Mouse (Mus musculus) embryonic facial prominence, embryonic 15.5 days (tissue): ENCODE data around the gene Tas1r3. TPM values are rescaled to one million over a fixed set of nuclear protein-coding genes. Genes with fewer than 3 reads are reported as not detected.
A peak's percentile ranks its signal among the peaks of the same experiment; 100 is the strongest.

ENCODE experiments used
- ATAC-seq: fragments of 200-750 bp; cut with Nextera tagmentation; 2 replicates; pipeline ENCODE4 v1.8.0; 2017; ENCODE audit warnings: low read depth, moderate TSS enrichment; ENCODE audit not compliant: insufficient number of reproducible peaks, low FRiP score, low TSS enrichment
- H3K27ac ChIP-seq: fragments of 300-500 bp; sonication (generic); replicated peaks from 2 replicates; pipeline ENCODE4 v1.5.1; 2015; ENCODE audit warnings: mild to moderate bottlenecking, inconsistent platforms
- H3K27me3 ChIP-seq: fragments of 300-500 bp; sonication (generic); 2 replicates; pipeline ENCODE4 v1.6.1; 2015; ENCODE audit warnings: inconsistent platforms
- H3K36me3 ChIP-seq: fragments of 300-500 bp; sonication (generic); 2 replicates; pipeline ENCODE4 v1.6.1; 2015; ENCODE audit warnings: mild to moderate bottlenecking, inconsistent platforms
- H3K4me1 ChIP-seq: fragments of 300-500 bp; sonication (generic); 2 replicates; pipeline ENCODE4 v1.6.1; 2015; ENCODE audit warnings: inconsistent platforms
- H3K4me2 ChIP-seq: fragments of 300-500 bp; sonication (generic); replicated peaks from 2 replicates; pipeline ENCODE4 v1.6.1; 2015; ENCODE audit warnings: mild to moderate bottlenecking, inconsistent platforms
- H3K4me3 ChIP-seq: fragments of 300-500 bp; sonication (generic); replicated peaks from 2 replicates; pipeline ENCODE4 v1.5.1; 2015; ENCODE audit warnings: mild to moderate bottlenecking, inconsistent platforms
- H3K9ac ChIP-seq: fragments of 300-500 bp; sonication (generic); 2 replicates; pipeline ENCODE4 v1.6.1; 2015; ENCODE audit warnings: inconsistent platforms
- H3K9me3 ChIP-seq: fragments of 300-500 bp; sonication (generic); replicated peaks from 2 replicates; pipeline ENCODE4 v1.6.1; 2016; ENCODE audit warnings: inconsistent platforms
- WGBS: fragments of 180-500 bp; shearing (Covaris S2); methylation state at CpG from one replicate; pipeline ENCODE4 v1.1.7; 2015; 5-methylcytosine and 5-hydroxymethylcytosine counted together
- polyA plus RNA-seq: library from polyadenylated mRNA; unstranded; fragments of >200 nt; fragmentation: Nextera tagmentation; extraction: Ambion mirVana; gene quantifications from 2 replicates; pipeline ENCODE4 v1.2.1, GENCODE M21; 2015

Tas1r3 gene
- polyA plus RNA-seq, 1 experiment from 2014 or later, result 0.48 TPM

DNA sequence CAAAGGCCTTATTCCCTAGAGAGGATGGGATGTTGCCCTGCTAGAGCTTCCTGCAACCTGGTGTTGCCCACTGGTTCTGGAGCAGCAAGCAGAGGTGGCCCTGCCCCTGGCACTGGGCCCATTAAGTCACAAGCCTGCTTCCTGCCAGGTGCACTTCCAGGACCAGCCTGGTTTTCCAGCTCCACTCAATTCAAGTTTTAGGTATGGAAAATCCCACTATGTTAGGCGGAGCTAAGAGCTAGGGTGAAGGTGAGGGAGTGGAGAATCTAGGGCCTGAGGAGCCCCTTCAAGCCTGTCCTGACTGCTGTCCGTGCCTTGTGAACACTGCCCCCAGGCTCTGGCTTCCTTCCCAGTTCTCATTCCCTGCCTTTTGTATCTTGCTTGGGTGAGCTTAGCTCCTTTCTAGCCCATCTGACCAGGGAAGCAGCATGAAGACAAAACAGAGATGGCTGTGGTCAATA lies 11.2 kb downstream of the Tas1r3 start:
- H3K27me3 ChIP-seq, result no peaks in the 10 kb centered on the region
- H3K9ac ChIP-seq, result no peak overlapping the region
- no peaks in the 10 kb centered on the region for H3K9me3 ChIP-seq
- no peak overlapping the region for H3K27ac ChIP-seq
- H3K4me2 ChIP-seq, result no peak overlapping the region
- ATAC-seq, result no peak
- peaks cover 26% of the 10 kb centered on the region for H3K4me1 ChIP-seq
- 57% methylated on average over 2 of the region's 2 CpGs for WGBS
- peaks cover 33% of the 10 kb centered on the region for H3K36me3 ChIP-seq
- no peak overlapping the region for H3K4me3 ChIP-seq

DNA sequence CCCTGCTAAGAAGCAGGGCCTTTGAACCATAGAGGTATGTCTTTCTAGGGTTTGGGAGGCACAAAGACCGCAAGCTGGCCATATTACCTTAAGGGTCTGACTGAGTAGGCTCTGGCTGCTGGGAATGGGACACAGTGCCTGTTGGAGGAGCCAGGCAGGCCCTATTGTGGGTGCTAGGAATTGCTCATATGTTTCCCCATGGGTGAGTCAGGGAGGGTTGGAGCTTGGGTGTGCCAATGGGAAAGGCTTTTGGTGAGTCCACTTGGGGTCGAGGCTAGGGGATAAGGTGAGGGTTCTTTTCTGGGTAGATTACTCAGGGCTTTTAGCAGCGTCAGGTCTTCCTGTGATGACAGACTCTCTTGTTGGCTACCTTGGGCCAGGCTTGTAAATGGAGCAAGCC lies 11.8 kb downstream of the Tas1r3 start:
- no peak for ATAC-seq

DNA sequence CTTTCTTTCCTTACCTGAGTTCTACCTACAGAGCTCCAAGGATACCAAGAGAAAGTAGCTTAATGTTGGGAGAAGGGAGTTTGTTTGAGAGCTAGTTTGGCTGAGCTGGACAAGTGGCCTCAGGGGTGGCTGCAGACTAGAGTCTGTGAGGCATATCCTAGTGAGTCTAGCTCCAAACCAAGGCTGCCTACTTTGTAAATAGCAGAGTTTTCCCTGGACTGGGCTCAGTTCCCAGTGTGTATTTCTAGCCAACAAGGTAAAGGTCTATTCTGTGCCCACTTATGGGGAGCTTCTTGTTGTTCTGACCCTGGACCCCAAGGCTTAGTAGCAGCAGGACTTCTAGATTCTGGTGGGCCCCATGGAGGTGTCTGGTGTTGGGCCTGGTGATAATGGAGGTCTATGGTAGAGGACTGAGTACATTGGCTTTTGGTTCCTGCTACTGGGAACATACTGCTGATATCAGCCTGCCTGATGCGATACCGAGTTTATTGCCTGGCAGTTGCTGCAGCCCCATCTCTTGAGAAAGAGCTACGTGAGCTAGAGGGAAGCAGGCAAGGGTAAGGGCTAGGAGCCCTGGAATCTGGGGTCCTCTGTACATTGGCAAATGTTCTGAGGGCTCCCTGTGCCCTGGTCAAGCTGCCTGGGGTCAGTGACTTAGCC lies 13.2 kb downstream of the Tas1r3 start:
- WGBS, result 93% methylated on average over 3 of the region's 3 CpGs

More for the DNA sequence above, 11.8 kb downstream of the Tas1r3 start:
- 88% methylated on average over 3 of the region's 3 CpGs for WGBS
- H3K9me3 ChIP-seq, result no peaks in the 10 kb centered on the region
- H3K36me3 ChIP-seq, result peaks cover 29% of the 10 kb centered on the region
- H3K4me1 ChIP-seq, result peaks cover 32% of the 10 kb centered on the region
- no peak overlapping the region for H3K4me2 ChIP-seq
- no peak overlapping the region for H3K4me3 ChIP-seq
- no peaks in the 10 kb centered on the region for H3K27me3 ChIP-seq
- no peak overlapping the region for H3K9ac ChIP-seq
- H3K27ac ChIP-seq, result no peak overlapping the region

DNA sequence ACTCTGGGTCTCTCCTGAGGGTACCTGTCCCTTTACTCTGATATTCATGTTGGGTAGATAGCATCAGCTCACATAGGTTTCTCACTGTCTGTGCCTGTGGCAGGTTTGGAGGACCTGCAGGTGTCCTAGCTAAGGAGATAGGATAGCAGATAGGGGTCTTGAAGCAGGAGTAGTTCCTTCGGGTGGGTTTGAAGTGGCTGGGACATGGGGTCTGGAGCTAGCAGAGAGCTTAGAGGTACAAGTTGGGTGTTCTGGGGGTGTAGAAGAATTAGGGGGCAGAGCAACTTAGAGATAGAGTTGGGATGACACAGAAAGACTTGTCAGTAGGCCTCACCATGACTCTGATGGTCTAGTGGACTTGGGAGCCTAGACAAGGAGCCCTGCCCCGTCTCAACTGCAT lies 13.8 kb downstream of the Tas1r3 start:
- Histone ChIP-seq H3K4me1 (peaks cover 32% of the 10 kb centered on the region), H3K36me3 (peaks cover 9% of the 10 kb centered on the region), H3K4me2 (no peak overlapping the region), H3K27me3 (no peaks in the 10 kb centered on the region), H3K27ac (no peak overlapping the region), H3K9ac (no peak overlapping the region), H3K4me3 (no peak overlapping the region), H3K9me3 (no peaks in the 10 kb centered on the region)
- ATAC-seq, result no peak
- 87% methylated on average over 2 of the region's 2 CpGs for WGBS

More for the DNA sequence above, 13.2 kb downstream of the Tas1r3 start:
- H3K36me3 ChIP-seq, result peaks cover 15% of the 10 kb centered on the region
- ATAC-seq, result no peak
- H3K9ac ChIP-seq, result no peak overlapping the region
- H3K4me1 ChIP-seq, result peaks cover 32% of the 10 kb centered on the region
- no peak overlapping the region for H3K27ac ChIP-seq
- H3K27me3 ChIP-seq, result no peaks in the 10 kb centered on the region
- H3K4me3 ChIP-seq, result no peak overlapping the region
- H3K9me3 ChIP-seq, result no peaks in the 10 kb centered on the region
- no peak overlapping the region for H3K4me2 ChIP-seq

DNA sequence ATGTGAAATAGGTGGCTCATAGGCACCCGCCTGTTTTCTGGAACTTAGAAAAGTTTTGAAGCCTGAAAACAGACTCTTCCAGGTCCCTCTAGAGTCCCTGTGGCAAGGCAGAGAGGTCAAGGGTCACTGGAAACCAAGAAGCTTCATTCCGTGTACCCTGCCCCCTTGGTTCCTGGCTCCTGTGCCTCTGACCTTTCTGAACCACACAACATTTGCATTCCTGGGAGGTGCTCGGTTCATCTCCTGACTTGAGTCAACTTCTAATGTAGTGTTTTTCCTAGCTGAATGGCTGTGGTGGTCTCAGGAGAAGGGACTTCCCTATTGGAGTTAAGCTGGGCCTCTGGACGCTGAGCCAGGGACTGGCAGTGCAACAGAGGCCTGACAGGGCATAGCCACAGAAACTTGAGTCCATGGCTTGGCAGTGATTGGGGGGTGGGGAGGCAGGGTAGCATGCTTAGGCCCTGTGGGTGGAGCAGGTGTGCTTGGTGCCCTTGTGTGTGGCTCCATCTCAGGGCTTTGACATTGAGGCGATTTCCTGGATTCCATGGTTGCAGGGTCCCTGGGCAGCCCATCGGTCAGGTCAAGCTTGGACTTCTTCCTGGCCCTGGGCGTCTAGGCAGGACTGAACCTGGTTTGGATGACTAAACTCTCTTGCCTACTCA lies 14.6 kb downstream of the Tas1r3 start:
- H3K9ac ChIP-seq, result peak overlapping the region; percentile 84; the same call in 1 of the 2 replicates
- H3K4me1 ChIP-seq, result peaks cover 32% of the 10 kb centered on the region
- H3K36me3 ChIP-seq, result peaks cover 10% of the 10 kb centered on the region
- H3K9me3 ChIP-seq, result no peaks in the 10 kb centered on the region
- H3K4me3 ChIP-seq, result peak overlapping the region; percentile 84
- 58% methylated on average over 7 of the region's 7 CpGs for WGBS
- peak overlapping the region; percentile 93 for H3K4me2 ChIP-seq
- H3K27ac ChIP-seq, result no peak overlapping the region
- ATAC-seq, result no peak
- H3K27me3 ChIP-seq, result no peaks in the 10 kb centered on the region

DNA sequence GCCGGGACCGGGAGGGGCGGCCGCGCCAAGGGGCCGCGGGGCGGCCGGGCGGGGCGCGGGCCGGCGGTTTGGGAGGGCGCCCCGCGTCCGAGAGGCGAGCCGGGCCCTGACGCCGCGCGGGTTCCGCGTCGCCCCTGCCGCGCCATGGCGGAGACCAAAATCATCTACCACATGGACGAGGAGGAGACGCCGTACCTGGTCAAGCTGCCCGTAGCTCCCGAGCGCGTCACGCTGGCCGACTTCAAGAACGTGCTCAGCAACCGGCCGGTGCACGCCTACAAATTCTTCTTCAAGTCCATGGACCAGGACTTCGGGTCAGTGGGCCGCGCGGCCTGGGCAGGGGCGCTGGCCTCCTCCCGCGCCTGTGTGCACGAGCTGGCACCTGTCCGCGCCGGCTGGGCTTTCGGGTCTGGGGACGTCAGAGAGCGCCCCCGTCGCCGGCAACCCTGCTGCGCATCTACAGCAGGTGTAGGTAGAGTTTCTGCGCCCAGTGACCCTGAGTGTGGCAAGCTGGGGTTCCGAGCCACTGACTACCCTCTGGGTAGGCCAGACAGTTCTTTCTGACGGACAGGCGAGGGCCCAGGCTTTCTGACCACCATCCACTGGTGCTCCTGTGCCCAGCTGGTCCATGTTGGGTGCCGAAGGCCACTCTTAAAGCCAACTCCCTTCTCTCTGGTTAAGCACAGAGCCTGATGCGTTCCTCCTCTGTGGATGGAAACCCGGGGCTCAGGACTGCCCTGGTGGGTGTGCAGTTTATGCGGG lies 15.4 kb downstream of the Tas1r3 start:
- no peaks in the 10 kb centered on the region for H3K27me3 ChIP-seq
- H3K9ac ChIP-seq, result peak overlapping the region; percentile 84
- peaks cover 12% of the 10 kb centered on the region for H3K36me3 ChIP-seq
- peak overlapping the region; percentile 93 for H3K4me2 ChIP-seq
- 1% methylated on average over 62 of the region's 69 CpGs for WGBS
- peaks cover 32% of the 10 kb centered on the region for H3K4me1 ChIP-seq
- ATAC-seq, result peak; percentile 5; the same call in 1 of the 2 replicates
- H3K4me3 ChIP-seq, result peak overlapping the region; percentile 84
- no peaks in the 10 kb centered on the region for H3K9me3 ChIP-seq
- peak overlapping the region; percentile 48 for H3K27ac ChIP-seq

DNA sequence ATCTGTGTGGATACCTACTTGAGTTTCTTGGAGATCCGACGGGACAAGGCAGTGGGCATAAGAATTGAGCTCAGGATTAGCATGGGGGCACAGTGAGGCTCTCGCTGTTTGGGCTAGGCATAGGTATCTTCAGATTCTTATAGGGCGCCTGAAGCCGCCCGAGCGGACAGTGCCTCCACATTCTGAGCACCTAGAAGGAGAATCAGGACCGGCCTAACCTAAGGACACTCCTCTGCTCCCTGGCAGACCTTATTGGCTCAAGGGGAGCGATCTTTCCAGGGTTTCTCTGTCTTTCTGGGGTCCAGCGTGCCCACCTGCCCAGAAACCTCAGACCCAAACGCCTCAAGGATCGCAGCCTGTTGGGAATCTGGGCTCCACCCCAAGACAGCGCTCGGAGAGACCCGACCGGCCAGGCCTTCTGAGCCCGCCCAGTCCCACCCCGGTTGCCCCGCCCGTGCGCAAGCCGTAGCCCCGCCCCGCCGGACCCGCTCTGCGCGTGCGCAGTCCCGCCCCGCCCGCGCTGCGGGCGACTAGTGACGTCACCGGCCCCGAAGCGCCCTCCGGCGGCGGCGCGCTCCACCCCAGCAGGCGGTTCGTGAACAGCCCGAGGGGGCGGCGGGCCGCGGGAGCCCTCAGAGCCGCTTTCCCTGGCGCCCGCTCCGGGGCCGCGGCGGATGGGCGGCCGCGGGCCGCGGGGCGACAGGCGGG lies 16.1 kb downstream of the Tas1r3 start, which contains the start of gene Dvl1:
Gene Dvl1, plus strand, starts transcription at position 532 of the 708 bp plus-strand sequence.
- Histone ChIP-seq H3K36me3 (peaks cover 17% of the 10 kb centered on the region), H3K9me3 (no peaks in the 10 kb centered on the region), H3K4me1 (peaks cover 32% of the 10 kb centered on the region), H3K27ac (peak within 1 kb of the TSS; percentile 79), H3K4me2 (peak within 1 kb of the TSS; percentile 93), H3K9ac (peak within 1 kb of the TSS; percentile 84), H3K4me3 (peak within 1 kb of the TSS; percentile 84), H3K27me3 (no peaks in the 10 kb centered on the region)
- ATAC-seq, result peak; percentile 89
- WGBS, result 3% methylated on average over 48 of the region's 65 CpGs

DNA sequence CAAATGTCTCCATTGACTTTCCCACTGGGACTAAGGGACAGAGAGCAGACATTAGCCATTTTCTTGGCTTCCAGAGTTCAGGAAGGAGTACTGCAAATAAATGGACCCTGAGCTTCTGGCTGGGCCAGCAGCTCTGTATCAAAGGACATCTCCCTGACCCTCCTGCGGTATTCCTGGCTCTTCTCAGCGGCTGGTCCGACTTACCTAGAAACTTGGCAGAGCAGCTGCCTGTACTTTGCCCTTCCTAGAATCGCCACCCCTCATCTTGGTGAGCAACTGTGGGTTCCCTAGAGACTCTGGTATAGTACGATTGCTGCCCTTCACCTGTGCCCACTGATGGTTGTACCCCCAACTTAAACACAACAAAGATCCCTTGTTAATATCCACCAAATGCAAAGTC lies 19.9 kb downstream of the Tas1r3 start:
- H3K36me3 ChIP-seq, result peaks cover 17% of the 10 kb centered on the region
- ATAC-seq, result no peak
- no peak overlapping the region for H3K27ac ChIP-seq
- H3K9me3 ChIP-seq, result no peaks in the 10 kb centered on the region
- H3K4me1 ChIP-seq, result peaks cover 45% of the 10 kb centered on the region
- H3K4me3 ChIP-seq, result no peak overlapping the region
- H3K4me2 ChIP-seq, result no peak overlapping the region
- 93% methylated on average over 5 of the region's 5 CpGs for WGBS
- H3K9ac ChIP-seq, result no peak overlapping the region
- H3K27me3 ChIP-seq, result no peaks in the 10 kb centered on the region

DNA sequence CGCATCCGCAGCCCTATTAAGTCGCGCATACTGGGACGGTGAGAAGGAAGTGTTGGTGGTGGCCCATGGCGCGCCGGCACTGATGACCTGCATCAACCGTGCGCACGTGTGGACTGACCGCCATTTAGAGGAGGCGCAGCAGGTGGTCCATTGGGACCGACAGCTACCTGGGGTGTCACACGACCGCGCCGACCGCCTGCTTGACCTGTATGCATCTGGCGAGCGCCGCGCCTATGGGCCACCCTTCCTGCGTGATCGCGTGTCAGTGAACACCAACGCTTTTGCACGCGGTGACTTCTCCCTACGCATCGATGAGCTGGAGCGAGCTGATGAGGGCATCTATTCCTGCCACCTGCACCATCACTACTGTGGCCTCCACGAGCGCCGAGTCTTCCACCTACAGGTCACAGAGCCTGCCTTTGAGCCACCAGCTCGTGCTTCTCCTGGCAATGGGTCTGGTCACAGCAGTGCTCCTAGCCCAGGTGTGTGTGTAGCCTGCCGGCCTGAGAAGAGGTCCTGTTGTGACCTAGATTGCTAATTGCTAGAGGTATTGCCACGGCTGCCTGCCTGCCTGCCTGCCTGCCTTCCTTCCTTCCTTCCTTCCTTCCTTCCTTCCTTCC lies 21.4 kb downstream of the Tas1r3 start:
- H3K27ac ChIP-seq, result no peak overlapping the region
- peak overlapping the region; percentile 91 for H3K4me2 ChIP-seq
- no peaks in the 10 kb centered on the region for H3K27me3 ChIP-seq
- H3K9me3 ChIP-seq, result no peaks in the 10 kb centered on the region
- 41% methylated on average over 38 of the region's 38 CpGs for WGBS
- H3K4me1 ChIP-seq, result peaks cover 49% of the 10 kb centered on the region
- no peak for ATAC-seq
- H3K9ac ChIP-seq, result no peak overlapping the region
- H3K36me3 ChIP-seq, result peaks cover 17% of the 10 kb centered on the region
- peak overlapping the region; percentile 55 for H3K4me3 ChIP-seq

DNA sequence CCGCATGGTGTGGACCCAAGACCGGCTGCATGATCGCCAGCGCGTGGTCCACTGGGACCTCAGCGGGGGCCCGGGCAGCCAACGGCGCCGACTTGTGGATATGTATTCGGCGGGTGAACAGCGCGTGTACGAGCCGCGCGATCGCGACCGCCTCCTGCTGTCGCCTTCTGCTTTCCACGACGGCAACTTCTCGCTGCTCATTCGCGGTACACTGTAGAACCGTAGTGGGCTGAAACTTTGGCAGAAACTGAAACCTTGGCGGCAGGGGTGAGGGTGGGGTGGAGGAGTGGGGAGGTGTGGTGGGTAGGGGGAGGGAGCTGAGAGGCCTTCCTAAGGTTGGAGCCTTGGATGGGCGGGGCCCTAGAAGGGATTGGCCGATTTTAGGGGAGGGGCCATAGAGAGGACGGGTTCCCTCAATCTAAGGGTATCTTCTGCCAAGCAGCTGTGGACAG lies 22.1 kb downstream of the Tas1r3 start:
- Histone ChIP-seq H3K27ac (peak overlapping the region; percentile 89), H3K9ac (peak overlapping the region; percentile 51), H3K9me3 (no peaks in the 10 kb centered on the region), H3K27me3 (no peaks in the 10 kb centered on the region), H3K36me3 (peaks cover 17% of the 10 kb centered on the region), H3K4me2 (peak overlapping the region; percentile 91), H3K4me1 (peaks cover 46% of the 10 kb centered on the region), H3K4me3 (peak overlapping the region; percentile 55)
- WGBS, result under 1% methylated on average over 32 of the region's 32 CpGs
- ATAC-seq, result peak; percentile 65
